Mouse (Mus musculus) neural tube, embryonic 11.5 days (tissue): ENCODE results near the gene Lmbrd1. TPM values are rescaled to one million over a fixed set of nuclear protein-coding genes. Genes with fewer than 3 reads are reported as not detected.

Experiments
- ATAC-seq: fragments of 200-750 bp; cut with Nextera tagmentation; 2 replicates; pipeline ENCODE4 v1.8.0; 2017; ENCODE audit warnings: moderate number of reproducible peaks, mild to moderate bottlenecking, moderate TSS enrichment, moderate library complexity; ENCODE audit not compliant: insufficient read depth, low FRiP score, low TSS enrichment
- DNase-seq: peaks from one replicate; pipeline ENCODE4 v3.0.0-alpha.2; 2015; ENCODE audit warnings: low spot score
- H3K27ac ChIP-seq: fragments of 300-500 bp; sonication (generic); 2 replicates; pipeline ENCODE4 v1.5.1; 2014; ENCODE audit warnings: low read depth, mild to moderate bottlenecking, low read length
- H3K27me3 ChIP-seq: fragments of 300-500 bp; sonication (generic); 2 replicates; pipeline ENCODE4 v1.6.1; 2014; ENCODE audit warnings: mild to moderate bottlenecking, low read length, mixed read lengths; ENCODE audit not compliant: control insufficient read depth, insufficient read depth
- H3K36me3 ChIP-seq: fragments of 300-500 bp; sonication (generic); 2 replicates; pipeline ENCODE4 v1.6.1; 2014; ENCODE audit warnings: mild to moderate bottlenecking, low read length, moderate library complexity, mixed read lengths; ENCODE audit not compliant: control insufficient read depth, insufficient read depth
- H3K4me1 ChIP-seq: fragments of 300-500 bp; sonication (generic); 2 replicates; pipeline ENCODE4 v1.6.1; 2014; ENCODE audit warnings: low read length, mixed read lengths; ENCODE audit not compliant: control insufficient read depth, insufficient read depth
- H3K4me2 ChIP-seq: fragments of 300-500 bp; sonication (generic); 2 replicates; pipeline ENCODE4 v1.6.1; 2014; ENCODE audit warnings: low read depth, mild to moderate bottlenecking, moderate library complexity
- H3K4me3 ChIP-seq: fragments of 300-500 bp; sonication (generic); 2 replicates; pipeline ENCODE4 v1.5.1; 2014; ENCODE audit warnings: low read depth, low read length
- H3K9ac ChIP-seq: fragments of 300-500 bp; sonication (generic); 2 replicates; pipeline ENCODE4 v1.6.1; 2014; ENCODE audit warnings: mild to moderate bottlenecking, low read length
- H3K9me3 ChIP-seq: fragments of 300-500 bp; sonication (generic); 2 replicates; pipeline ENCODE4 v1.6.1; 2016; ENCODE audit warnings: low read length; ENCODE audit not compliant: control insufficient read depth
- WGBS: fragments of 180-500 bp; shearing (Covaris S2); extraction: QIAGEN DNeasy Blood & Tissue Kit; methylation state at CpG from one replicate; pipeline ENCODE4 v1.1.7; 2014; 5-methylcytosine and 5-hydroxymethylcytosine counted together
- polyA plus RNA-seq: library from polyadenylated mRNA; unstranded; fragments of >200 nt; fragmentation: Nextera tagmentation; extraction: Ambion mirVana; gene quantifications from 2 replicates; pipeline ENCODE4 v1.2.1, GENCODE M21; 2014

Gene Lmbrd1
- polyA plus RNA-seq, 1 experiment from 2014 or later: 27.4 TPM

GRCm38 (mm10) chr1:24679071-24679470, 641 bp downstream of the Lmbrd1 start:
- DNase-seq: no peak
- Histone ChIP-seq H3K4me3 (peak overlapping the region; percentile 73), H3K36me3 (no peaks in the 10 kb centered on the region), H3K4me2 (peak overlapping the region; percentile 60), H3K9me3 (no peaks in the 10 kb centered on the region), H3K27ac (peak overlapping the region; percentile 70), H3K9ac (peak overlapping the region; percentile 80), H3K4me1 (peaks cover 6% of the 10 kb centered on the region; the same call in 1 of the 2 replicates), H3K27me3 (no peaks in the 10 kb centered on the region)
- WGBS: 4% methylated on average over 13 of the region's 13 CpGs
- peak; percentile 33; the same call in 1 of the 2 replicates for ATAC-seq

- Histone ChIP-seq H3K36me3 (no peaks in the 10 kb centered on the region), H3K4me3 (no peak overlapping the region), H3K9me3 (no peaks in the 10 kb centered on the region), H3K27me3 (no peaks in the 10 kb centered on the region), H3K9ac (no peak overlapping the region), H3K4me1 (peaks cover 6% of the 10 kb centered on the region; the same call in 1 of the 2 replicates), H3K27ac (no peak overlapping the region), H3K4me2 (no peak overlapping the region)
- no peak for DNase-seq
- 97% methylated on average over 3 of the region's 3 CpGs for WGBS
- no peak for ATAC-seq
These were observed 2.6 kb downstream of the Lmbrd1 start for GRCm38 (mm10) chr1:24680991-24681390.

- H3K27ac ChIP-seq: no peak overlapping the region
- H3K9me3 ChIP-seq: no peaks in the 10 kb centered on the region
- H3K4me1 ChIP-seq: peaks cover 6% of the 10 kb centered on the region; the same call in 1 of the 2 replicates
- ATAC-seq: no peak
- H3K9ac ChIP-seq: no peak overlapping the region
- H3K4me3 ChIP-seq: no peak overlapping the region
- DNase-seq: no peak
- no peaks in the 10 kb centered on the region for H3K36me3 ChIP-seq
- no peak overlapping the region for H3K4me2 ChIP-seq
- WGBS: 87% methylated on average over 3 of the region's 3 CpGs
- H3K27me3 ChIP-seq: no peaks in the 10 kb centered on the region
These were observed 3.5 kb downstream of the Lmbrd1 start for GRCm38 (mm10) chr1:24681946-24682345.

DNA sequence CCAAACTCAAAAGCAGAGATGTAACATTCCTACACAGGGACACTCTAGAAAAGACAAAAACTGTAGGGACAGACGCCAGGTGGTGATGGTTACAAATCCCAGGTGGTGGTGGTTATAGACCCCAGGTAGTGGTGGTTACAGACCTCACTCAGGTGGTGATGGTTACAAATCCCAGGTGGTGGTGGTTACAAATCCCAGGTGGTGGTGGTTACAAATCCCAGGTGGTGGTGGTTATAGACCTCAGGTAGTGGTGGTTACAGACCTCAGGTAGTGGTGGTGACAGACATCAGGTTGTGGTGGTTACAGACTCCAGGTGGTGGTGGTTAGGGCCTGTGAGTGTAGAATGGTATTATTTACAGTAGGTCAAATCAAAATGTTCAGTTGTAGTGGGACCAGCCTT, 5.5 kb downstream of the Lmbrd1 start:
- H3K9ac ChIP-seq: no peak overlapping the region
- no peak overlapping the region for H3K27ac ChIP-seq
- no peak overlapping the region for H3K4me2 ChIP-seq
- peak; percentile 32 for DNase-seq
- no peaks in the 10 kb centered on the region for H3K9me3 ChIP-seq
- H3K27me3 ChIP-seq: no peaks in the 10 kb centered on the region
- 91% methylated on average over 1 of the region's 1 CpGs for WGBS
- no peak overlapping the region for H3K4me3 ChIP-seq
- no peaks in the 10 kb centered on the region for H3K36me3 ChIP-seq
- peak; percentile 99 for ATAC-seq
- peaks cover 6% of the 10 kb centered on the region; the same call in 1 of the 2 replicates for H3K4me1 ChIP-seq

GRCm38 (mm10) chr1:24685606-24686005, 7.2 kb downstream of the Lmbrd1 start:
- no peaks in the 10 kb centered on the region for H3K36me3 ChIP-seq
- ATAC-seq (no peak), DNase-seq (no peak)
- H3K4me2 ChIP-seq: no peak overlapping the region
- no peak overlapping the region for H3K27ac ChIP-seq
- no peak overlapping the region for H3K9ac ChIP-seq
- H3K27me3 ChIP-seq: no peaks in the 10 kb centered on the region
- H3K9me3 ChIP-seq: no peaks in the 10 kb centered on the region
- H3K4me1 ChIP-seq: no peaks in the 10 kb centered on the region
- WGBS: 93% methylated on average over 7 of the region's 7 CpGs
- no peak overlapping the region for H3K4me3 ChIP-seq

GRCm38 (mm10) chr1:24686235-24687021, 8.0 kb downstream of the Lmbrd1 start:
- Histone ChIP-seq H3K4me2 (no peak overlapping the region), H3K9me3 (no peaks in the 10 kb centered on the region), H3K9ac (no peak overlapping the region), H3K27ac (no peak overlapping the region), H3K27me3 (no peaks in the 10 kb centered on the region), H3K36me3 (no peaks in the 10 kb centered on the region), H3K4me1 (no peaks in the 10 kb centered on the region), H3K4me3 (no peak overlapping the region)
- DNase-seq: no peak
- WGBS: 94% methylated on average over 4 of the region's 4 CpGs
- no peak for ATAC-seq

- H3K9me3 ChIP-seq: no peaks in the 10 kb centered on the region
- no peak overlapping the region for H3K27ac ChIP-seq
- no peaks in the 10 kb centered on the region for H3K36me3 ChIP-seq
- 84% methylated on average over 3 of the region's 3 CpGs for WGBS
- H3K27me3 ChIP-seq: no peaks in the 10 kb centered on the region
- no peak overlapping the region for H3K4me3 ChIP-seq
- no peak for DNase-seq
- no peaks in the 10 kb centered on the region for H3K4me1 ChIP-seq
- H3K9ac ChIP-seq: no peak overlapping the region
- H3K4me2 ChIP-seq: no peak overlapping the region
- no peak for ATAC-seq
These were observed 19.2 kb downstream of the Lmbrd1 start for GRCm38 (mm10) chr1:24697677-24698076.

- no peaks in the 10 kb centered on the region for H3K4me1 ChIP-seq
- no peak overlapping the region for H3K27ac ChIP-seq
- DNase-seq (no peak), ATAC-seq (no peak)
- no peak overlapping the region for H3K4me2 ChIP-seq
- no peak overlapping the region for H3K9ac ChIP-seq
- H3K27me3 ChIP-seq: no peaks in the 10 kb centered on the region
- no peaks in the 10 kb centered on the region for H3K36me3 ChIP-seq
- no peak overlapping the region for H3K4me3 ChIP-seq
- H3K9me3 ChIP-seq: no peaks in the 10 kb centered on the region
- 62% methylated on average over 9 of the region's 9 CpGs for WGBS
These were observed 19.9 kb downstream of the Lmbrd1 start for GRCm38 (mm10) chr1:24698146-24698880.
